Mouse (Mus musculus): ENCODE results near the gene Pigt.

GRCm38 (mm10) chr2:164448921-164449320 is 48.4 kb upstream of the Pigt start:
- no peak for TF ChIP-seq CTCF (IDR thresholded peaks at IDR 0.05; ENCODE audit: low read depth, low read length)
- TF ChIP-seq POLR2A (IDR thresholded peaks at IDR 0.05; ENCODE audit: insufficient read depth, low read length), result no peak
- no peak for TF ChIP-seq EP300 (IDR thresholded peaks at IDR 0.05; ENCODE audit: insufficient read depth, low read depth, low read length)
